Comparison of ENCODE assay signal across 25 mouse cellular contexts in the genomic region with DNA sequence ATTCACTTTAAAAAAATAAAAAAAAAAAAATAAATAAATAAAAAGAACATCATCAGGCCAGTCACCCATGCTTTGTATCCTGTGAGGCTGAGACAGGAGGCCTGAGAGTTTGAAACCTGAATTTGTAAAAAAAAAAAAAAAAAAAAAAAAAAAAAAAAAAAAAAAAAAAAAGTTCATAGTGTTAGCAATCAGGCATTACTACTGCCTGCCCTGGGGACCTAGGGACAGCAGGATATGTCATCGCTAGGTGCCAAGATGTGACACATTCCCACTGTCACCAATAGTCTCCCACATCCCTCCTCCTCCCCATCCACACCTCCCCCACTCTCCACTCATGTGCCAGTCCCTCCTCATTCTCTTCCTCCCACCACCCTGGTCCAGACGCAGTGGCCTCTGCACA. TPM values are rescaled to one million over a fixed set of nuclear protein-coding genes. Genes with fewer than 3 reads are reported as not detected.
DNase-seq lines count a peak whose midpoint lies in the region; ATAC-seq and TF ChIP-seq lines count a peak whose summit lies in the region.
"Had no signal": no experiment of that assay in that cellular context is flagged by ENCODE, and none has a peak within 500 bp of the region (broad histone marks: within the 10 kb centered on the region; RNA-seq: fewer than 3 reads in every experiment).

No protein-coding gene starts in this region.

- TF ChIP-seq CTCF in MEL (IDR thresholded peaks at IDR 0.05 in 2 of 3, conservative IDR thresholded peaks at IDR 0.05 in 1 of 3; ENCODE audit: control insufficient read depth in 1 of 3, insufficient read depth in 1 of 3, low read depth in 2 of 3, low read length in 3 of 3, poor library complexity in 1 of 3, severe bottlenecking in 1 of 3), result no peak
- TF ChIP-seq CTCF in layer of hippocampus, adult 2 months (conservative IDR thresholded peaks at IDR 0.05), result no peak

- DNase-seq in MEL (ENCODE audit: low read depth, low spot score), result no peak
- DNase-seq in layer of hippocampus, adult 2 months (ENCODE audit: low spot score in 2 of 2), result no peak
- DNase-seq in thymus, postnatal 0 days (ENCODE audit: low spot score), result no peak
- DNase-seq: adrenal gland, adult 2 months; adrenal gland, postnatal 10 days; adrenal gland, postnatal 25 days; B cell, adult 2 months; cerebellum, adult 11 months; cerebellum, adult 18-20 months; cerebellum, adult 8-10 months; cerebellum, adult 9-11 months; cerebellum, postnatal 14 days; cerebellum, postnatal 36 days; embryo, embryonic 11 days had no signal

- H3K9ac ChIP-seq in MEL (ENCODE audit: control insufficient read depth, low read depth, low read length, poor library complexity, severe bottlenecking), result no peak overlapping the region
- H3K9ac ChIP-seq: embryonic facial prominence, embryonic 13.5 days; embryonic facial prominence, embryonic 15.5 days; forebrain, embryonic 12.5 days had no signal

- no peak for TF ChIP-seq EP300 in MEL (IDR thresholded peaks at IDR 0.05; ENCODE audit: low read depth in 1 of 2, low read length in 2 of 2)

- peaks cover 95% of the 10 kb centered on the region for H3K4me1 ChIP-seq in megakaryocyte, embryonic 14.5 days
- H3K4me1 ChIP-seq in MEL (ENCODE audit: control insufficient read depth in 1 of 2, insufficient read depth in 2 of 2, low read length in 2 of 2), result peaks cover 0 to 26% of the 10 kb centered on the region in 2 experiments; a peak in 3 of 4 replicates

- H3K36me3 ChIP-seq in megakaryocyte, embryonic 14.5 days (replicated peaks; ENCODE audit: low read length), result no peaks in the 10 kb centered on the region
- H3K36me3 ChIP-seq in MEL (ENCODE audit: control insufficient read depth in 1 of 2, insufficient read depth in 2 of 2, low read length in 2 of 2), result peaks cover 0 to 15% of the 10 kb centered on the region in 2 experiments; a peak in 2 of 4 replicates
- H3K36me3 ChIP-seq: embryonic facial prominence, embryonic 13.5 days; embryonic facial prominence, embryonic 15.5 days; forebrain, embryonic 10.5 days; forebrain, embryonic 12.5 days had no signal

- H3K27me3 ChIP-seq in megakaryocyte, embryonic 14.5 days (replicated peaks), result no peaks in the 10 kb centered on the region
- no peaks in the 10 kb centered on the region for H3K27me3 ChIP-seq in MEL (ENCODE audit: control insufficient read depth in 1 of 2, insufficient read depth in 2 of 2, low read length in 2 of 2)
- H3K27me3 ChIP-seq: embryonic facial prominence, embryonic 13.5 days; embryonic facial prominence, embryonic 15.5 days had no signal

- peak overlapping the region; percentile 46 for H3K4me3 ChIP-seq in megakaryocyte, embryonic 14.5 days (replicated peaks)
- no peak overlapping the region for H3K4me3 ChIP-seq in MEL (ENCODE audit: control insufficient read depth in 1 of 2, insufficient read depth in 1 of 2, low read depth in 2 of 2, low read length in 2 of 2)
- H3K4me3 ChIP-seq in layer of hippocampus, adult 2 months, result no peak overlapping the region
- H3K4me3 ChIP-seq: embryonic facial prominence, embryonic 13.5 days; embryonic facial prominence, embryonic 15.5 days; erythroblast, embryonic 14.5 days; forebrain, embryonic 10.5 days; forebrain, embryonic 12.5 days had no signal

- TF ChIP-seq POLR2A in MEL (IDR thresholded peaks at IDR 0.05; ENCODE audit: control insufficient read depth in 1 of 2, insufficient read depth in 1 of 2, low read depth in 1 of 2, low read length in 2 of 2, poor library complexity in 1 of 2), result no peak

- no peaks in the 10 kb centered on the region for H3K9me3 ChIP-seq in megakaryocyte, embryonic 14.5 days
- H3K9me3 ChIP-seq in MEL (replicated peaks; ENCODE audit: insufficient read depth, low read length), result no peaks in the 10 kb centered on the region
- H3K9me3 ChIP-seq: embryonic facial prominence, embryonic 13.5 days; embryonic facial prominence, embryonic 15.5 days; forebrain, embryonic 10.5 days; forebrain, embryonic 12.5 days; G1E had no signal

- ATAC-seq in megakaryocyte, adult 5-6 weeks (ENCODE audit: poor library complexity, severe bottlenecking), result no peak
- ATAC-seq: CD4-positive, CD25-positive, alpha-beta regulatory T cell, adult 4 months; forebrain, embryonic 14.5 days; forebrain, embryonic 16.5 days had no signal

- peaks cover 4% of the 10 kb centered on the region for H3K79me2 ChIP-seq in MEL (ENCODE audit: control insufficient read depth, insufficient read depth, low read length, poor library complexity)

- no peak overlapping the region for H3K27ac ChIP-seq in MEL (ENCODE audit: control insufficient read depth, low read depth, low read length)
- H3K27ac ChIP-seq in layer of hippocampus, adult 2 months, result no peak overlapping the region
- H3K27ac ChIP-seq: embryonic facial prominence, embryonic 13.5 days; embryonic facial prominence, embryonic 15.5 days; forebrain, embryonic 10.5 days; forebrain, embryonic 12.5 days had no signal

- no peak for TF ChIP-seq RAD21 in MEL (IDR thresholded peaks at IDR 0.05; ENCODE audit: low read depth, low read length)

TF ChIP-seq in MEL, 35 proteins besides CTCF, POLR2A, EP300 and RAD21:
- no peak for TF ChIP-seq HCFC1 (IDR thresholded peaks at IDR 0.05; ENCODE audit: low read depth, low read length)
- peak; percentile 81 for TF ChIP-seq ZNF384 (IDR thresholded peaks at IDR 0.05; ENCODE audit: low read depth, low read length)

RNA-seq across cellular contexts. Expression of a gene that starts 3.6 kb away (rescaled TPM):
- 35.5 and 120 TPM in 2 replicates for polyA plus RNA-seq in megakaryocyte, embryonic 14.5 days (2012; ENCODE audit: insufficient read depth, low replicate concordance)
- total RNA-seq in megakaryocyte, adult 5-6 weeks (2015), result 342 TPM in 2 replicates
- total RNA-seq in megakaryocyte, adult 5-6 weeks (2017), result 400 and 419 TPM in 2 replicates
- total RNA-seq in MEL (2012; rRNA removed), result 36.7 and 36.9 TPM in 2 replicates
- polyA plus RNA-seq in MEL (2012; ENCODE audit: insufficient read depth in 1 of 2, insufficient read length in 2 of 2, low read depth in 1 of 2, low replicate concordance in 2 of 2, missing spikeins in 1 of 2), result 10 to 100 TPM in 1 of 2 experiments, not detected in 1; 45.8 TPM
- total RNA-seq in layer of hippocampus, adult 2 months (2021), result 1 to 10 TPM; 3.3 to 4.6 TPM
- polyA plus RNA-seq in thymus, postnatal 0 days (2015; fragmentation: Nextera tagmentation; extraction: Ambion mirVana), result 121 and 126 TPM in 2 replicates

RNA-seq across cellular contexts. Expression of a gene that starts 10.9 kb away (rescaled TPM):
- 19.5 and 88.9 TPM in 2 replicates for polyA plus RNA-seq in megakaryocyte, embryonic 14.5 days (2012; ENCODE audit: insufficient read depth, low replicate concordance)
- 11.5 and 11.7 TPM in 2 replicates for total RNA-seq in megakaryocyte, adult 5-6 weeks (2015)
- total RNA-seq in megakaryocyte, adult 5-6 weeks (2017), result 36.3 and 46.5 TPM in 2 replicates
- total RNA-seq in MEL (2012; rRNA removed), result 54.9 and 70.6 TPM in 2 replicates
- polyA plus RNA-seq in MEL (2012; ENCODE audit: insufficient read depth in 1 of 2, insufficient read length in 2 of 2, low read depth in 1 of 2, low replicate concordance in 2 of 2, missing spikeins in 1 of 2), result 10 to 100 TPM in 1 of 2 experiments, not detected in 1; 74.0 TPM
- total RNA-seq in layer of hippocampus, adult 2 months (2021), result 10 to 100 TPM; 32.8 to 35.2 TPM
- 47.5 and 51.5 TPM in 2 replicates for polyA plus RNA-seq in thymus, postnatal 0 days (2015; fragmentation: Nextera tagmentation; extraction: Ambion mirVana)

RNA-seq across cellular contexts. Expression of a gene that starts 55.0 kb away (rescaled TPM):
- polyA plus RNA-seq in megakaryocyte, embryonic 14.5 days (2012; ENCODE audit: insufficient read depth, low replicate concordance), result 284 and 814 TPM in 2 replicates
- 82.8 and 97.8 TPM in 2 replicates for total RNA-seq in megakaryocyte, adult 5-6 weeks (2015)
- 50.0 and 54.8 TPM in 2 replicates for total RNA-seq in megakaryocyte, adult 5-6 weeks (2017)
- total RNA-seq in MEL (2012; rRNA removed), result 41.1 and 50.4 TPM in 2 replicates
- polyA plus RNA-seq in MEL (2012; ENCODE audit: insufficient read depth in 1 of 2, insufficient read length in 2 of 2, low read depth in 1 of 2, low replicate concordance in 2 of 2, missing spikeins in 1 of 2), result 10 to 100 TPM in 1 of 2 experiments, not detected in 1; 53.1 TPM
- total RNA-seq in layer of hippocampus, adult 2 months (2021), result 10 to 100 TPM; 76.9 to 77.5 TPM
- 79.8 and 85.6 TPM in 2 replicates for polyA plus RNA-seq in thymus, postnatal 0 days (2015; fragmentation: Nextera tagmentation; extraction: Ambion mirVana)
